Mouse (Mus musculus) cerebellum, adult 2 months (tissue): ENCODE measurements at regions not wholly inside any gene's neighbourhood (a gene's known extent, or its start where the extent isn't known, plus 50 kb on each side); places are given as distances from the start of the nearest gene placed in this dataset.
A peak's percentile ranks its signal among the peaks of the same experiment; 100 is the strongest.

Source experiments
- DNase-seq, 2 experiments: peaks; one replicate each; pipeline ENCODE4 v3.0.0; 2021
- H3K27ac ChIP-seq: fragments of 200-500 bp; 2 replicates; pipeline ENCODE4 v1.5.1; 2012; ENCODE audit warnings: low read length, control low read depth, inconsistent platforms; ENCODE audit not compliant: insufficient read depth
- H3K27me3 ChIP-seq: fragments of 200-500 bp; 2 replicates; pipeline ENCODE4 v1.6.1; 2012; ENCODE audit warnings: inconsistent platforms, mild to moderate bottlenecking, low read length, moderate library complexity; ENCODE audit not compliant: control insufficient read depth, insufficient read depth
- H3K4me1 ChIP-seq: fragments of 200-500 bp; 2 replicates; pipeline ENCODE4 v1.6.1; 2011; ENCODE audit warnings: low read length; ENCODE audit not compliant: control insufficient read depth, insufficient read depth
- H3K4me3 ChIP-seq: fragments of 200-500 bp; replicated peaks from 2 replicates; pipeline ENCODE3; 2011; ENCODE audit warnings: mild to moderate bottlenecking, low read depth, low read length, control low read depth; ENCODE audit not compliant: insufficient read depth
- CTCF ChIP-seq: fragments of 200-500 bp; IDR thresholded peaks from 2 replicates; pipeline ENCODE4 v1.5.1; 2011; ENCODE audit warnings: low read depth, mild to moderate bottlenecking, control low read depth, low read length, moderate library complexity, borderline replicate concordance; ENCODE audit not compliant: insufficient read depth
- POLR2A ChIP-seq: fragments of 200-500 bp; IDR thresholded peaks from 2 replicates; pipeline ENCODE4 v1.6.1; 2011; ENCODE audit warnings: low read length, control low read depth, borderline replicate concordance; ENCODE audit not compliant: insufficient read depth
- WGBS: fragments of 180-500 bp; shearing (Covaris S2); methylation state at CpG from one replicate; pipeline ENCODE4 v1.1.7; 2018; 5-methylcytosine and 5-hydroxymethylcytosine counted together

GRCm38 (mm10) chr14:76657375-76657774, 100.7 kb upstream of the Serp2 start:
- H3K4me3 ChIP-seq = no peak overlapping the region
- TF ChIP-seq CTCF (no peak), POLR2A (no peak)
- DNase-seq = peak; percentile 52 to 76
- H3K27me3 ChIP-seq = no peaks in the 10 kb centered on the region
- no peak overlapping the region for H3K27ac ChIP-seq
- WGBS = 11% methylated on average over 7 of the region's 7 CpGs
- H3K4me1 ChIP-seq = peaks cover 23% of the 10 kb centered on the region

- Histone ChIP-seq H3K4me3 (no peak overlapping the region), H3K4me1 (peaks cover 3% of the 10 kb centered on the region; the same call in 1 of the 2 replicates), H3K27me3 (no peaks in the 10 kb centered on the region), H3K27ac (no peak overlapping the region)
- TF ChIP-seq POLR2A = no peak
- no peak for TF ChIP-seq CTCF
- DNase-seq = no peak
- 70% methylated on average over 9 of the region's 9 CpGs for WGBS
These were observed 95.9 kb upstream of the Serp2 start for GRCm38 (mm10) chr14:76652356-76653126.

GRCm38 (mm10) chr14:76651096-76651495, 94.4 kb upstream of the Serp2 start:
- no peaks in the 10 kb centered on the region for H3K27me3 ChIP-seq
- no peak for TF ChIP-seq CTCF
- no peak for TF ChIP-seq POLR2A
- WGBS = 97% methylated on average over 8 of the region's 8 CpGs

GRCm38 (mm10) chr14:76649927-76650326, 93.2 kb upstream of the Serp2 start:
- TF ChIP-seq POLR2A = no peak
- TF ChIP-seq CTCF = no peak
- 96% methylated on average over 3 of the region's 3 CpGs for WGBS
- Histone ChIP-seq H3K4me1 (no peaks in the 10 kb centered on the region), H3K27me3 (no peaks in the 10 kb centered on the region), H3K27ac (no peak overlapping the region), H3K4me3 (no peak overlapping the region)
- no peak for DNase-seq

More at GRCm38 (mm10) chr14:76651096-76651495, 94.4 kb upstream of the Serp2 start:
- Histone ChIP-seq H3K4me1 (no peaks in the 10 kb centered on the region), H3K27ac (no peak overlapping the region), H3K4me3 (no peak overlapping the region)
- DNase-seq = no peak

GRCm38 (mm10) chr14:76644716-76645115, 88.0 kb upstream of the Serp2 start:
- H3K4me3 ChIP-seq = no peak overlapping the region
- TF ChIP-seq POLR2A = no peak
- no peak for TF ChIP-seq CTCF
- H3K27ac ChIP-seq = no peak overlapping the region
- DNase-seq = no peak
- H3K27me3 ChIP-seq = no peaks in the 10 kb centered on the region
- H3K4me1 ChIP-seq = no peaks in the 10 kb centered on the region
- 95% methylated on average over 3 of the region's 3 CpGs for WGBS

GRCm38 (mm10) chr14:76641752-76642529, 85.3 kb upstream of the Serp2 start:
- no peaks in the 10 kb centered on the region for H3K27me3 ChIP-seq
- no peaks in the 10 kb centered on the region for H3K4me1 ChIP-seq
- no peak for DNase-seq
- TF ChIP-seq POLR2A (no peak), CTCF (no peak)
- H3K27ac ChIP-seq = no peak overlapping the region
- 93% methylated on average over 4 of the region's 4 CpGs for WGBS
- H3K4me3 ChIP-seq = no peak overlapping the region

GRCm38 (mm10) chr14:76633170-76633569, 76.5 kb upstream of the Serp2 start:
- TF ChIP-seq POLR2A (no peak), CTCF (no peak)
- Histone ChIP-seq H3K27me3 (no peaks in the 10 kb centered on the region), H3K27ac (no peak overlapping the region), H3K4me3 (no peak overlapping the region), H3K4me1 (peaks cover 12% of the 10 kb centered on the region)
- WGBS = 56% methylated on average over 6 of the region's 6 CpGs
- DNase-seq = no peak
